Mouse (Mus musculus) intestine, postnatal 0 days (tissue): Measurements from ENCODE around the gene Dlk2. TPM values are rescaled to one million over a fixed set of nuclear protein-coding genes. Genes with fewer than 3 reads are reported as not detected.

ENCODE experiments used
- ATAC-seq: fragments of 200-750 bp; cut with Nextera tagmentation; 2 replicates; pipeline ENCODE4 v1.8.0; 2017; ENCODE audit warnings: mild to moderate bottlenecking, moderate TSS enrichment, moderate library complexity
- H3K27ac ChIP-seq: fragments of 300-500 bp; sonication (generic); 2 replicates; pipeline ENCODE4 v1.5.1; 2014; ENCODE audit warnings: mild to moderate bottlenecking, low read depth, low read length, moderate library complexity
- H3K27me3 ChIP-seq: fragments of 300-500 bp; sonication (generic); replicated peaks from 2 replicates; pipeline ENCODE4 v1.6.1; 2014; ENCODE audit warnings: low read length, mixed read lengths; ENCODE audit not compliant: control insufficient read depth, insufficient read depth
- H3K36me3 ChIP-seq: fragments of 300-500 bp; sonication (generic); 2 replicates; pipeline ENCODE4 v1.6.1; 2014; ENCODE audit warnings: mild to moderate bottlenecking, moderate library complexity; ENCODE audit not compliant: control insufficient read depth, insufficient read depth
- H3K4me1 ChIP-seq: fragments of 300-500 bp; sonication (generic); replicated peaks from 2 replicates; pipeline ENCODE4 v1.6.1; 2014; ENCODE audit warnings: antibody characterized with exemption, low read length, mixed read lengths; ENCODE audit not compliant: control insufficient read depth, insufficient read depth
- H3K4me2 ChIP-seq: fragments of 300-500 bp; sonication (generic); replicated peaks from 2 replicates; pipeline ENCODE4 v1.6.1; 2014; ENCODE audit warnings: low read depth, mild to moderate bottlenecking, moderate library complexity
- H3K4me3 ChIP-seq: fragments of 300-500 bp; sonication (generic); 2 replicates; pipeline ENCODE4 v1.5.1; 2014; ENCODE audit warnings: low read depth, low read length
- H3K9ac ChIP-seq: fragments of 300-500 bp; sonication (generic); 2 replicates; pipeline ENCODE4 v1.6.1; 2014; ENCODE audit warnings: mild to moderate bottlenecking, low read depth, low read length
- H3K9me3 ChIP-seq: fragments of 300-500 bp; sonication (generic); 2 replicates; pipeline ENCODE4 v1.6.1; 2016; ENCODE audit warnings: mixed run types; ENCODE audit not compliant: control insufficient read depth
- CTCF ChIP-seq: sonication (generic); IDR thresholded peaks from 2 replicates; pipeline ENCODE4 v1.5.1; 2016; ENCODE audit warnings: low read depth, mild to moderate bottlenecking, control low read depth, antibody characterized with exemption, moderate library complexity
- WGBS: fragments of 180-500 bp; shearing (Covaris S2); extraction: QIAGEN DNeasy Blood & Tissue Kit; methylation state at CpG from one replicate; pipeline ENCODE4 v1.1.7; 2014; 5-methylcytosine and 5-hydroxymethylcytosine counted together
- polyA plus RNA-seq: library from polyadenylated mRNA; unstranded; fragments of >200 nt; fragmentation: Nextera tagmentation; extraction: Ambion mirVana; gene quantifications from 2 replicates; pipeline ENCODE4 v1.2.1, GENCODE M21; 2015

The Dlk2 gene
- polyA plus RNA-seq, 1 experiment from 2014 or later, result 0.42 TPM

GRCm38 (mm10) chr17:46253452-46254084 is 43.7 kb upstream of the Dlk2 start, which contains the start of gene Lrrc73:
Gene Lrrc73, plus strand, starts transcription at chr17:46253531.
- H3K27me3 ChIP-seq, result peaks cover 15% of the 10 kb centered on the region
- ATAC-seq, result peak; percentile 55
- H3K4me3 ChIP-seq, result peak within 1 kb of the TSS; percentile 65
- H3K9me3 ChIP-seq, result no peaks in the 10 kb centered on the region
- H3K27ac ChIP-seq, result no peak within 1 kb of the TSS
- H3K4me1 ChIP-seq, result peaks cover 9% of the 10 kb centered on the region; the same call in 1 of the 2 replicates
- TF ChIP-seq CTCF, result no peak
- H3K4me2 ChIP-seq, result peak within 1 kb of the TSS; percentile 97
- H3K36me3 ChIP-seq, result peaks cover 44% of the 10 kb centered on the region
- 2% methylated on average over 48 of the region's 48 CpGs for WGBS
- peak within 1 kb of the TSS; percentile 23; the same call in 1 of the 2 replicates for H3K9ac ChIP-seq

DNA sequence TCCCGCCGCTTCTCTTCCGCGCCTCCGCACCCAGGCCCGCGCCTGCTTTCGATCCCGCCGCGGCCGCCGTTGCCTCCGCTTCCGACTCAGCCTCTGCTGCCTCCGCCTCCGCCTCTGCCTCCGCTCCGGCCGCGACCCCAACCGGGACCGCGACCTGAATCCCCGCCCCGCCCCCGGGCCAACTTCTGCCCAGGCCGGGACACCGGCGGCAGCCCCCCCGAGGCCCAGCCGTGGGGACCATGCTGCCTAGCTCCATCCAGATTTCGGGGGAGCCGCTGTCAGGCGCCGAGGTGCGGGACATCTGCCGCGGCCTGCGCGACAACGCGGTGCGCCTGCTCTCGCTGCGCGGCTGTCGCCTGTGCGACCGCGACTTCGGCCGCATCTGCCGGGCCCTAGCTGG is 43.1 kb upstream of the Dlk2 start:
- peaks cover 5% of the 10 kb centered on the region; the same call in 1 of the 2 replicates for H3K4me1 ChIP-seq
- no peaks in the 10 kb centered on the region for H3K9me3 ChIP-seq
- no peak for TF ChIP-seq CTCF
- no peak for ATAC-seq
- peak overlapping the region; percentile 65 for H3K4me3 ChIP-seq
- H3K27ac ChIP-seq, result no peak overlapping the region
- H3K9ac ChIP-seq, result peak overlapping the region; percentile 23; the same call in 1 of the 2 replicates
- WGBS, result 2% methylated on average over 47 of the region's 54 CpGs
- peak overlapping the region; percentile 97 for H3K4me2 ChIP-seq
- peaks cover 15% of the 10 kb centered on the region for H3K27me3 ChIP-seq
- peaks cover 49% of the 10 kb centered on the region for H3K36me3 ChIP-seq

DNA sequence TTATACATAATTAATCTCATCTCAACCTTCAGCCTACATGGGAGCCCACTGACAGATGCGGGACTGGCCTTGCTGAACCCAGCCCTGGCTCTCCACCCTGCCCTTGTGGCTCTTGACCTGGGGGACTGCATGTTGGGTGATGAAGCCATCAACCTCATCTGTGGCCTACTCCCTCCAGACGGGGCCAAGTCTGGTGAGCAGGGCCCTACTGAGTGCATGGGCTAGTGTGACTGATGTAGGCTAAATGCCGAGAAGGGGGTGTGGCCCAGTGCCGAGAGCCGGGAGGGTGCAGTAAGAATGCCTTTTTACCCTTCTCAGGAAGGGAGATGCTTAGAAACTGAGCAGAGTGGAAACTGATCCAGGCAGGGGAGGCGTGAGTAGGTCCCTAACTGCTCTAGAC is 42.1 kb upstream of the Dlk2 start:
- Histone ChIP-seq H3K4me3 (no peak overlapping the region), H3K9me3 (no peaks in the 10 kb centered on the region), H3K4me2 (no peak overlapping the region), H3K27ac (no peak overlapping the region), H3K4me1 (peaks cover 3% of the 10 kb centered on the region; the same call in 1 of the 2 replicates), H3K27me3 (peaks cover 15% of the 10 kb centered on the region), H3K36me3 (peaks cover 56% of the 10 kb centered on the region), H3K9ac (no peak overlapping the region)
- 36% methylated on average over 6 of the region's 6 CpGs for WGBS
- TF ChIP-seq CTCF, result no peak
- ATAC-seq, result no peak

DNA sequence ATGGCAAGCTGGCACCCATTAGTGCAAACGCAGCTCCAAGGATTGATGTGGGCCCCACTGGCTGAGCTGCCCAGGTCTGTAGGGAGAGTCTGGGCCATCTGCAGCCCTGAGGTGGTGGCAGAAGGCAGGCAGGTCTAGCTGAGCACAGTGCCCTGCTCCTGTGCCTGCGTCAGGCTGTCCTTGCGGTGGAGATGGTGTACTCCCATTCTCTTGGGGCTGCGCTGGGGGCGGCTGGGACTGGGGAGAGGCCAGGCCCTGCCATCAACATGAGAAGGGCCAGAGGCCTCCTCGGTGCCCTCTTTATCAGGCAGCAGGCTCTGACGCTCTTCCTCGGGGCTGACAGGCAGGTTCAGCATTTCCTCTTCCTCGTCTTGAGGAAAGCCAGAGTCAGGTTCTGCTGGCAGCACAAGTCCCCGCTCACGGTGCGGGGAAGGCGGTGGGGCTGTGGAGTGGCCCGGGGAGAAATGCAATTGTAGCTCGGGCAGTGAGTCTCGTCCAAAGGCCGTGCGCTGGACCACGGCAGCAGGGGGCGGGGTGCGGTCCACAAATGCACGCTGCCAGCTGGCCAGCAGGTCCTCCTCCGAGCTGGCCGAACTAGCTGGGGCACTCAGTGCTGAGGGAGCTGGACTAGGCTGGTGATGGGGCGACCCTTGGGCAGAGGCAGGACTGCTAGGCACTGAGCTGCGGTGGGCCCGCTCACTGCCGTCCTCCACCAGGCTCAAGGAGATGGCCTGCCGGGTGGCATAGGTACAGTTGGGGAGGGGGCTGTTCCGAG is 38.8 kb upstream of the Dlk2 start:
- no peak overlapping the region for H3K4me2 ChIP-seq
- H3K4me3 ChIP-seq, result no peak overlapping the region
- peaks cover 64% of the 10 kb centered on the region for H3K36me3 ChIP-seq
- no peaks in the 10 kb centered on the region for H3K9me3 ChIP-seq
- 80% methylated on average over 30 of the region's 30 CpGs for WGBS
- peaks cover 15% of the 10 kb centered on the region for H3K27me3 ChIP-seq
- no peak for TF ChIP-seq CTCF
- H3K4me1 ChIP-seq, result peaks cover 1% of the 10 kb centered on the region; the same call in 1 of the 2 replicates
- ATAC-seq, result no peak
- no peak overlapping the region for H3K27ac ChIP-seq
- no peak overlapping the region for H3K9ac ChIP-seq

GRCm38 (mm10) chr17:46259675-46260074 is 37.5 kb upstream of the Dlk2 start:
- no peak for TF ChIP-seq CTCF
- Histone ChIP-seq H3K27me3 (peaks cover 6% of the 10 kb centered on the region), H3K4me3 (no peak overlapping the region), H3K4me2 (no peak overlapping the region), H3K27ac (no peak overlapping the region), H3K9ac (no peak overlapping the region), H3K9me3 (no peaks in the 10 kb centered on the region), H3K4me1 (no peaks in the 10 kb centered on the region), H3K36me3 (peaks cover 76% of the 10 kb centered on the region)
- no peak for ATAC-seq
- 89% methylated on average over 17 of the region's 17 CpGs for WGBS

GRCm38 (mm10) chr17:46262201-46262694 is 35.0 kb upstream of the Dlk2 start:
- Histone ChIP-seq H3K4me2 (no peak overlapping the region), H3K9me3 (no peaks in the 10 kb centered on the region), H3K4me1 (peaks cover 9% of the 10 kb centered on the region), H3K36me3 (peaks cover 93% of the 10 kb centered on the region), H3K27ac (no peak overlapping the region), H3K9ac (no peak overlapping the region), H3K27me3 (no peaks in the 10 kb centered on the region), H3K4me3 (no peak overlapping the region)
- 93% methylated on average over 5 of the region's 5 CpGs for WGBS
- ATAC-seq, result no peak
- no peak for TF ChIP-seq CTCF
